Mouse (Mus musculus): ENCODE measurements around the gene 4933414I15Rik. TPM values are rescaled to one million over a fixed set of nuclear protein-coding genes. Genes with fewer than 3 reads are reported as not detected.

The 4933414I15Rik gene
- polyA plus RNA-seq (2014; fragmentation: Nextera tagmentation; extraction: Ambion mirVana) = not detected in 2 replicates

GRCm38 (mm10) chr11:50943506-50943905, at the start of gene 4933414I15Rik:
Gene 4933414I15Rik, minus strand, starts transcription at chr11:50943765.
- Histone ChIP-seq H3K4me3 (ENCODE audit: low read depth, low read length) (no peak within 1 kb of the TSS), H3K27ac (ENCODE audit: low read depth, low read length) (no peak within 1 kb of the TSS), H3K4me2 (no peak within 1 kb of the TSS), H3K36me3 (ENCODE audit: control insufficient read depth, insufficient read depth, low read length) (no peaks in the 10 kb centered on the region), H3K9ac (ENCODE audit: low read length) (no peak within 1 kb of the TSS), H3K4me1 (ENCODE audit: control insufficient read depth, insufficient read depth, low read length) (no peaks in the 10 kb centered on the region), H3K27me3 (ENCODE audit: control insufficient read depth, insufficient read depth, low read length) (no peaks in the 10 kb centered on the region), H3K9me3 (ENCODE audit: control insufficient read depth, low read length) (no peaks in the 10 kb centered on the region)
- 87% methylated on average over 14 of the region's 14 CpGs for WGBS
- no peak for ATAC-seq (ENCODE audit: low FRiP score)
- DNase-seq (ENCODE audit: low spot score, missing footprints) = no peak

GRCm38 (mm10) chr11:50981667-50982066, 38.1 kb upstream of the 4933414I15Rik start, which contains the start of gene Olfr1377:
Gene Olfr1377, plus strand, starts transcription at chr11:50981967.
- H3K9me3 ChIP-seq (ENCODE audit: control insufficient read depth, low read length) = no peaks in the 10 kb centered on the region
- ATAC-seq (ENCODE audit: low FRiP score) (no peak), DNase-seq (ENCODE audit: low spot score, missing footprints) (no peak)
- 67% methylated on average over 5 of the region's 5 CpGs for WGBS
- H3K4me3 ChIP-seq (ENCODE audit: low read depth, low read length) = no peak within 1 kb of the TSS
- H3K4me1 ChIP-seq (ENCODE audit: control insufficient read depth, insufficient read depth, low read length) = no peaks in the 10 kb centered on the region
- no peak within 1 kb of the TSS for H3K9ac ChIP-seq (ENCODE audit: low read length)
- no peaks in the 10 kb centered on the region for H3K27me3 ChIP-seq (ENCODE audit: control insufficient read depth, insufficient read depth, low read length)
- no peak within 1 kb of the TSS for H3K27ac ChIP-seq (ENCODE audit: low read depth, low read length)
- H3K36me3 ChIP-seq (ENCODE audit: control insufficient read depth, insufficient read depth, low read length) = no peaks in the 10 kb centered on the region
- no peak within 1 kb of the TSS for H3K4me2 ChIP-seq

GRCm38 (mm10) chr11:50977216-50977615, 33.7 kb upstream of the 4933414I15Rik start:
- ATAC-seq (ENCODE audit: low FRiP score) (no peak), DNase-seq (ENCODE audit: low spot score, missing footprints) (no peak)
- Histone ChIP-seq H3K4me3 (ENCODE audit: low read depth, low read length) (no peak overlapping the region), H3K36me3 (ENCODE audit: control insufficient read depth, insufficient read depth, low read length) (no peaks in the 10 kb centered on the region), H3K9ac (ENCODE audit: low read length) (no peak overlapping the region), H3K27me3 (ENCODE audit: control insufficient read depth, insufficient read depth, low read length) (no peaks in the 10 kb centered on the region), H3K4me1 (ENCODE audit: control insufficient read depth, insufficient read depth, low read length) (no peaks in the 10 kb centered on the region), H3K4me2 (no peak overlapping the region), H3K27ac (ENCODE audit: low read depth, low read length) (no peak overlapping the region), H3K9me3 (ENCODE audit: control insufficient read depth, low read length) (no peaks in the 10 kb centered on the region)
- 71% methylated on average over 4 of the region's 4 CpGs for WGBS

GRCm38 (mm10) chr11:50966230-50966629, 22.7 kb upstream of the 4933414I15Rik start, which contains the start of gene Olfr1378:
Gene Olfr1378, plus strand, starts transcription at chr11:50966530.
- 86% methylated on average over 11 of the region's 11 CpGs for WGBS
- H3K9me3 ChIP-seq (ENCODE audit: control insufficient read depth, low read length) = no peaks in the 10 kb centered on the region

GRCm38 (mm10) chr11:50964886-50965285, 21.3 kb upstream of the 4933414I15Rik start:
- WGBS = 83% methylated on average over 2 of the region's 2 CpGs
- DNase-seq (ENCODE audit: low spot score, missing footprints) (no peak), ATAC-seq (ENCODE audit: low FRiP score) (no peak)

More at GRCm38 (mm10) chr11:50966230-50966629, 22.7 kb upstream of the 4933414I15Rik start, which contains the start of gene Olfr1378:
- Histone ChIP-seq H3K9ac (ENCODE audit: low read length) (no peak within 1 kb of the TSS), H3K4me3 (ENCODE audit: low read depth, low read length) (no peak within 1 kb of the TSS), H3K4me1 (ENCODE audit: control insufficient read depth, insufficient read depth, low read length) (no peaks in the 10 kb centered on the region), H3K4me2 (no peak within 1 kb of the TSS), H3K27me3 (ENCODE audit: control insufficient read depth, insufficient read depth, low read length) (no peaks in the 10 kb centered on the region; the same call in 1 of the 2 replicates), H3K36me3 (ENCODE audit: control insufficient read depth, insufficient read depth, low read length) (no peaks in the 10 kb centered on the region), H3K27ac (ENCODE audit: low read depth, low read length) (no peak within 1 kb of the TSS)
- ATAC-seq (ENCODE audit: low FRiP score) (no peak), DNase-seq (ENCODE audit: low spot score, missing footprints) (no peak)

GRCm38 (mm10) chr11:50953665-50954064, 10.1 kb upstream of the 4933414I15Rik start, which contains the start of gene Prop1:
Gene Prop1, minus strand, starts transcription at chr11:50953765.
- Histone ChIP-seq H3K9ac (ENCODE audit: low read length) (no peak within 1 kb of the TSS), H3K4me1 (ENCODE audit: control insufficient read depth, insufficient read depth, low read length) (no peaks in the 10 kb centered on the region), H3K36me3 (ENCODE audit: control insufficient read depth, insufficient read depth, low read length) (no peaks in the 10 kb centered on the region), H3K27me3 (ENCODE audit: control insufficient read depth, insufficient read depth, low read length) (no peaks in the 10 kb centered on the region), H3K9me3 (ENCODE audit: control insufficient read depth, low read length) (no peaks in the 10 kb centered on the region), H3K27ac (ENCODE audit: low read depth, low read length) (no peak within 1 kb of the TSS), H3K4me2 (no peak within 1 kb of the TSS), H3K4me3 (ENCODE audit: low read depth, low read length) (no peak within 1 kb of the TSS)
- 70% methylated on average over 6 of the region's 6 CpGs for WGBS
- ATAC-seq (ENCODE audit: low FRiP score) (no peak), DNase-seq (ENCODE audit: low spot score, missing footprints) (no peak)

More at GRCm38 (mm10) chr11:50964886-50965285, 21.3 kb upstream of the 4933414I15Rik start:
- Histone ChIP-seq H3K36me3 (ENCODE audit: control insufficient read depth, insufficient read depth, low read length) (no peaks in the 10 kb centered on the region), H3K4me2 (no peak overlapping the region), H3K4me1 (ENCODE audit: control insufficient read depth, insufficient read depth, low read length) (no peaks in the 10 kb centered on the region), H3K27me3 (ENCODE audit: control insufficient read depth, insufficient read depth, low read length) (no peaks in the 10 kb centered on the region; the same call in 1 of the 2 replicates), H3K4me3 (ENCODE audit: low read depth, low read length) (no peak overlapping the region), H3K9me3 (ENCODE audit: control insufficient read depth, low read length) (no peaks in the 10 kb centered on the region), H3K27ac (ENCODE audit: low read depth, low read length) (no peak overlapping the region), H3K9ac (ENCODE audit: low read length) (no peak overlapping the region)

GRCm38 (mm10) chr11:50952290-50952689, 8.7 kb upstream of the 4933414I15Rik start:
- H3K9ac ChIP-seq (ENCODE audit: low read length) = no peak overlapping the region
- H3K27me3 ChIP-seq (ENCODE audit: control insufficient read depth, insufficient read depth, low read length) = no peaks in the 10 kb centered on the region
- ATAC-seq (ENCODE audit: low FRiP score) = no peak
- H3K9me3 ChIP-seq (ENCODE audit: control insufficient read depth, low read length) = no peaks in the 10 kb centered on the region
- no peaks in the 10 kb centered on the region for H3K4me1 ChIP-seq (ENCODE audit: control insufficient read depth, insufficient read depth, low read length)
- no peaks in the 10 kb centered on the region for H3K36me3 ChIP-seq (ENCODE audit: control insufficient read depth, insufficient read depth, low read length)
- DNase-seq (ENCODE audit: low spot score, missing footprints) = no peak
- no peak overlapping the region for H3K4me2 ChIP-seq
- H3K4me3 ChIP-seq (ENCODE audit: low read depth, low read length) = no peak overlapping the region
- no peak overlapping the region for H3K27ac ChIP-seq (ENCODE audit: low read depth, low read length)
- WGBS = 83% methylated on average over 14 of the region's 14 CpGs

GRCm38 (mm10) chr11:50942386-50942785, 1.2 kb downstream of the 4933414I15Rik start:
- no peaks in the 10 kb centered on the region for H3K27me3 ChIP-seq (ENCODE audit: control insufficient read depth, insufficient read depth, low read length)
- no peaks in the 10 kb centered on the region for H3K9me3 ChIP-seq (ENCODE audit: control insufficient read depth, low read length)
- H3K4me2 ChIP-seq = no peak overlapping the region
- no peak overlapping the region for H3K27ac ChIP-seq (ENCODE audit: low read depth, low read length)
- H3K36me3 ChIP-seq (ENCODE audit: control insufficient read depth, insufficient read depth, low read length) = no peaks in the 10 kb centered on the region
- H3K4me3 ChIP-seq (ENCODE audit: low read depth, low read length) = no peak overlapping the region
- H3K9ac ChIP-seq (ENCODE audit: low read length) = no peak overlapping the region
- H3K4me1 ChIP-seq (ENCODE audit: control insufficient read depth, insufficient read depth, low read length) = no peaks in the 10 kb centered on the region
- 76% methylated on average over 12 of the region's 12 CpGs for WGBS
- no peak for ATAC-seq (ENCODE audit: low FRiP score)
- DNase-seq (ENCODE audit: low spot score, missing footprints) = no peak

- H3K36me3 ChIP-seq (ENCODE audit: control insufficient read depth, insufficient read depth, low read length) = no peaks in the 10 kb centered on the region
- H3K4me3 ChIP-seq (ENCODE audit: low read depth, low read length) = no peak overlapping the region
- ATAC-seq (ENCODE audit: low FRiP score) (peak; percentile 38), DNase-seq (ENCODE audit: low spot score, missing footprints) (peak; percentile 90)
- H3K4me1 ChIP-seq (ENCODE audit: control insufficient read depth, insufficient read depth, low read length) = no peaks in the 10 kb centered on the region
- H3K9me3 ChIP-seq (ENCODE audit: control insufficient read depth, low read length) = no peaks in the 10 kb centered on the region
- no peak overlapping the region for H3K27ac ChIP-seq (ENCODE audit: low read depth, low read length)
- no peaks in the 10 kb centered on the region for H3K27me3 ChIP-seq (ENCODE audit: control insufficient read depth, insufficient read depth, low read length)
- 38% methylated on average over 14 of the region's 14 CpGs for WGBS
- no peak overlapping the region for H3K4me2 ChIP-seq
- H3K9ac ChIP-seq (ENCODE audit: low read length) = no peak overlapping the region
Measured at GRCm38 (mm10) chr11:50939621-50940366, 3.8 kb downstream of the 4933414I15Rik start.
